Mouse (Mus musculus) large intestine, adult 2 months (tissue): ENCODE data around the gene Ifngr1. TPM values are rescaled to one million over a fixed set of nuclear protein-coding genes. Genes with fewer than 3 reads are reported as not detected.

Experiments
- DNase-seq: peaks from one replicate; pipeline ENCODE4 v3.0.0-alpha.2; 2012; ENCODE audit warnings: low read depth, low spot score
- WGBS: fragments of 180-500 bp; shearing (Covaris S2); methylation state at CpG from one replicate; pipeline ENCODE4 v1.1.7; 2018; 5-methylcytosine and 5-hydroxymethylcytosine counted together
- polyA plus RNA-seq: library from polyadenylated mRNA; depleted of rRNA; stranded (reverse); fragments of >200 nt; gene quantifications from 2 replicates; pipeline ENCODE4 v1.2.3, GENCODE M21; 2012; rRNA removed

Ifngr1 gene
- polyA plus RNA-seq: 65.3 and 72.6 TPM in 2 replicates

DNA sequence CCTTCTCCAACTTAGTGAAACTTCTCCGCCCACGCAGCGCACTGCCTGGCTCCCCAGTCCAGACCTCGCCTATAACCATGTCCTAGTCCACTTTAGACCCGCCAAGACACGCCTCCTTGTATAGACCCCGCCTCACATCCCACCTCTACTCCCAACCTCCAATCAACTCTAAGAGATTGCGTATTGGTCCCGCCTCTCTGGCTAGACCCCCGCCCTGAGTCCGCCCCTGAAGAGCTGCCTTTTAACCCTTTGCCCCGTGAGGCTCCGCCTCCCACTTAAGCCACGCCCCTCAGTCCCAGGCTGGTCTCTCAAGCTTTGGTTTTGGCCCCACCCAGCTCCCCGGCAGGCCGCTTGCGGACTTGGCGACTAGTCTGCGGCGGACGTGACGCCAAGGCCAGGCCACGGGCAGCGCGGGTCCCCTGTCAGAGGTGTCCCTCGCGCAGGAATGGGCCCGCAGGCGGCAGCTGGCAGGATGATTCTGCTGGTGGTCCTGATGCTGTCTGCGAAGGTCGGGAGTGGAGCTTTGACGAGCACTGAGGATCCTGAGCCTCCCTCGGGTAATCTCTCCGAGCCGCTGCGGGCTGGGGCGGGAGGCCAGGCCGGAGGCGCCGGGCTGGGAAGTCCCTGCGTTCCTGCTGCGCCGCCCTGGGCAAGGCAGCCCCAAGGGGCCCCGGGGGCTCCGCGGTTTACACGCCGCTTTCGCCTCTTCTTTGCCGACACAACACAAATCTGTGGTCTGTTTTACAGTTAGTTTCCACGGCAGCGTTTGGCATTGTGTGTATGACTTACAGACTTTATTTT is at the start of gene Ifngr1:
Gene Ifngr1, plus strand, starts transcription at position 309 of the 801 bp plus-strand sequence.
- under 1% methylated on average over 52 of the region's 52 CpGs for WGBS
- DNase-seq: peak; percentile 99

DNA sequence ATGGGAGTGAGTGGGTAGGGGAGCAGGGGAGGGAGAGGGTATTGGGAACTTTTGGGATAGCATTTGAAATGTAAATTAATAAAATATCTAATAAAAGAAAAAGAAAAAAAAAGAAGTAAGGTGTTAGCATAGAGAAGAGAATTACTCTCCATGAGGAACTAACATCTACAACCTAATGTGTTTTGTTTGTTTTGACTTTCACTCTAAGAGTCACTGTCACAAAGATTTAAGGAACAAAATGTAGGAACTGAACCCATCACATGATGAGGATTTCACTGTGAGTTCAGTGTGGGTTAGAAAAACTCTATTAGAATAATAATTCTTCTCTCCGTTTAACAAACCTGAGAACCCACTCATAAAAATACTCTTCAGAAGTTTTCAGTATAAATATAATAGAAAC is 44.9 kb upstream of the Ifngr1 start:
- DNase-seq: no peak
- 94% methylated on average over 1 of the region's 1 CpGs for WGBS

DNA sequence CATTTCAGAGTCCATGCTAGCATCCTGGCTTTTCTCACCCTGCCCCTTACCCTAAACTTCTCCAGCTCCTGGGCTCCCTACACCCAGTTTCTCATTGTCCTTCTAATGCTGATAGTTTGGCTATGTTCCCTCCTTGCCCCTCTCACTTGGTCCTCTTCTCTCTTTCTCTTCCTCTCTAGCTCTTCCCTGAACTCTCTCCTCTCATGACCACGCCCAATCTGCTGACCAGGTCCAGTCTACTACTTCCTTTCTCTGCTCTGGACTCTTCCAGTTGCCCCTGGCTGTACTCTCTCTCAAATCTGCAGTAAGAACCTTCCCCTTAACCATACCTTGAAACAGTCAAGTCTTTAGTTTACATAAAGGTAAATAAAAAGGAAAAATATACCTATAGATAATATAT is 43.7 kb upstream of the Ifngr1 start:
- no peak for DNase-seq
- 84% methylated on average over 1 of the region's 1 CpGs for WGBS

- DNase-seq: no peak
- 60% methylated on average over 2 of the region's 2 CpGs for WGBS
Observed at GRCm38 (mm10) chr10:19548491-19548890, 43.3 kb upstream of the Ifngr1 start.

DNA sequence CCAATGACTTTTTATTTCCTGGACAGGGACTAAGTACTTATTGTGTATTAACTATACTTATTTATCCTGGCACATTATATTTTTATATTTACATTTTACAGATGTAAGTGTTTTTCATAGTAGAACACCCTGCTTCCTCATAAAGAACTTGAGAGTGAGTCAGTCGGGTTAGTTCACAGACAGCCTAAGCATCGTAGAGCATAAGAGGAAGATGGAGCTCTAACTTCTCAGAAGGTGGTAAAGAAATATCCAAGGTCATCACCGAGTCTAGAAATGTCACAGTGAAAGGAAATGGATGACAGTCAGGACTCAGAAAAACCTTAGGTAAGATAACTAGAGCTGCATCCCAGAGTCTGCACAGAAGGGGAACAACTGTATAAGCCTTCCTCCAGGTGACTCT is 40.2 kb upstream of the Ifngr1 start:
- DNase-seq: no peak
- 69% methylated on average over 3 of the region's 3 CpGs for WGBS

GRCm38 (mm10) chr10:19553857-19554256 is 37.9 kb upstream of the Ifngr1 start:
- 51% methylated on average over 2 of the region's 2 CpGs for WGBS
- no peak for DNase-seq

- WGBS: 93% methylated on average over 4 of the region's 4 CpGs
- no peak for DNase-seq
Observed at GRCm38 (mm10) chr10:19557696-19558095, 34.1 kb upstream of the Ifngr1 start.

DNA sequence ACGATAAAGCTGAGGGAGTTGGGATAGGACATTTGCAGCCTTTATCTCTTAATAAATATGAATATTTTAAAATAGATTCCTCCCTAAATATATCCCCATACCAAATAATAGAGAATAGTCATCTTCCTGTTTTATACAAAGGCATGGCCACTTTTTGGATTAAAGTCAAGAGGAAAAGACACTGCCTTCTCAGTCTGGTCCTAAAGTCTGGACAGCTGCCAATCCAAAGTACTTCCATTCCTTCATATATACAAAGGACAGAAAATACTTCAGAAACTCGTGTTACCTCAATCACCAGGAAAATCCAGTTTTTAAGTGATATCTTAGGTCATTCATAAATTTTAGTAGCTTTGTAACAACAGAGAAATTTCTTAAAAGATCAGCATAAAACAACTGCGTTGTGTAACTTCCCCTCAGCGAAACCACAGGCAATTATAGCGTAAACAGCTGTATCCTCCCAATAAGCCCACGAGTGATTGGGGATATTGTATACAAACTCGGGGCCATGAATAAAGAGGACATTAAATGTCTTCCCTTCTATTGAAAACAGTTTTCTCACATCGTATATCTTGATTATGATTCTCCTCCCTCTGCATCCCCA is 32.1 kb upstream of the Ifngr1 start:
- WGBS: 58% methylated on average over 8 of the region's 8 CpGs
- DNase-seq: no peak

DNA sequence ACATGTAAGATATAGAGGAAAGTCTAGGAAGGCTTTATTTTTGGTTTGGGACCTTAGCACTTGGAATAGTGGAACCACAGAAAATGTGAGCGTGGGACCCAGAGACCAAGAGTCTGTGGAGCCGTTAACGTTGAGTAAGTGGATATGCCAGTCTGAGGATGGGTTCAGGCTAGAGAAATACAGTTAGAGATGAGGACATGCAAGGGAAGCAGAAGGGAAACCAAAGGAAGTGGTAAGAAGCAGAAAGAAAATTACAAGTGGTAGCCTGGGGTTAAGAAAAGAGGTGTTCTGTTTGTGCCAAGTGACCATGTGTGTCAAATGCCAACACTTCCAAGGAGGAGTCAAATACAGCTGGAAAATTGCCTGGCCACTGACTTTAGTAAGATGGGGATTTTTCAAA is 29.2 kb upstream of the Ifngr1 start:
- 91% methylated on average over 3 of the region's 3 CpGs for WGBS
- DNase-seq: no peak

- 31% methylated on average over 1 of the region's 1 CpGs for WGBS
- no peak for DNase-seq
Observed at GRCm38 (mm10) chr10:19563443-19563861, 28.3 kb upstream of the Ifngr1 start.

GRCm38 (mm10) chr10:19567481-19567880 is 24.3 kb upstream of the Ifngr1 start:
- DNase-seq: no peak

DNA sequence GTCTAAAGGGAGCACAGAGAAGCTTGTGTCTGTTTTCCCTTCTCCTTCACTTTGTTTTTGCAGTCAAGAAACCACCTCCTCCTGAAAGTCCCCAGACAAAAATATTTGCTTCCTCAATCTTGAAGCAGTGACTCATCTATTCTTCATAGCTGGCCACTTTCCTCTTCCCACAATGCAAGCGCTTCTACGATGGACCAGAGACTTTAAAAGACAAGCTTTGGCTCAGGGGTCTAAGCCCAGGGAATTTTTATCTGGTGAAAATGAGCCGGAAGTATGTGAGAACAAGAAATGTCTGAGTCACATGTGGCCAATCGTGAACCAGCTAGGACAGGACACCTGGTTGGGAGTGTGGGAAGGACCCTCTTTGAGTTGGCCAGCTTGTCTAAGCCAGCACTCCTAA is 21.5 kb upstream of the Ifngr1 start:
- 39% methylated on average over 4 of the region's 4 CpGs for WGBS
- DNase-seq: no peak

More at GRCm38 (mm10) chr10:19567481-19567880, 24.3 kb upstream of the Ifngr1 start:
- WGBS: 97% methylated on average over 4 of the region's 4 CpGs

DNA sequence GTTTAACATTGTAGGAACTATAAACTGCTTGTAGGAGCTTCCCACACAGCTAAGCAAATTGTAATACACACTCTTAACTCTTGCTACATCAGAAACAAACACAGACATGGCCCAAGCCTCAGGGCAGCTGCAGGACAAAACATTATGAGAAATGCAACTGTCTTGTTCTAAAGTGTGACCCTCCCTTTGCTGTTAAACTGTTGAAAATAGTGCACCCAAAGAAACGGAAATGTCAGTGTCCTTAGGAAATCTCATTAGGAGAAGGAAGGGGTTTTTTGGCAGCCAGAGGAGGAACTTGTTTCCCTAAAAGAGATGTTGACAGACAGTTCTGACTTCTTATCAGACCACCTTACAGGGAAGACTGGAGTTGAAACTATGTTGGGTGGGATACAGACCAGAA is 21.0 kb upstream of the Ifngr1 start:
- 47% methylated on average over 1 of the region's 1 CpGs for WGBS
- no peak for DNase-seq

GRCm38 (mm10) chr10:19577571-19577970 is 14.2 kb upstream of the Ifngr1 start:
- 90% methylated on average over 3 of the region's 3 CpGs for WGBS

DNA sequence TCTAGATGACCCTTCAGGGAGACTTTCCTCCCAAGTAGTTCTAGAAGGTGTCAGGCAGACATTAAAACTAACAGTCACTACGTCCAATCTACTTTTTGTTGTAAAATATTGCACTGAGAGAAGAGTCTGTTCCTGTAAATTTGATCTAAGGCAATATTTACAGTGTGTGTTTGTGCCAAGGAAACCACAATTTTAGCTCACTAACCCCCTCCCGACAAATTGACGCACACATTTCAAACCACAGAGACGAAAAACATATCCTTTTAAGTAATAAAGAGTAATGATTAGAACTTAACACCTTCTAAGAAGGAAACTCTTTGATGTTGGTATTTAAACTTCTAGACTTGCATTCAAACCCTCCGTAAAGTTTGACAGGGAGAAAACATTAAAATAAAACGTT is 13.7 kb upstream of the Ifngr1 start:
- WGBS: 70% methylated on average over 6 of the region's 6 CpGs
- DNase-seq: no peak

More at GRCm38 (mm10) chr10:19577571-19577970, 14.2 kb upstream of the Ifngr1 start:
- no peak for DNase-seq

DNA sequence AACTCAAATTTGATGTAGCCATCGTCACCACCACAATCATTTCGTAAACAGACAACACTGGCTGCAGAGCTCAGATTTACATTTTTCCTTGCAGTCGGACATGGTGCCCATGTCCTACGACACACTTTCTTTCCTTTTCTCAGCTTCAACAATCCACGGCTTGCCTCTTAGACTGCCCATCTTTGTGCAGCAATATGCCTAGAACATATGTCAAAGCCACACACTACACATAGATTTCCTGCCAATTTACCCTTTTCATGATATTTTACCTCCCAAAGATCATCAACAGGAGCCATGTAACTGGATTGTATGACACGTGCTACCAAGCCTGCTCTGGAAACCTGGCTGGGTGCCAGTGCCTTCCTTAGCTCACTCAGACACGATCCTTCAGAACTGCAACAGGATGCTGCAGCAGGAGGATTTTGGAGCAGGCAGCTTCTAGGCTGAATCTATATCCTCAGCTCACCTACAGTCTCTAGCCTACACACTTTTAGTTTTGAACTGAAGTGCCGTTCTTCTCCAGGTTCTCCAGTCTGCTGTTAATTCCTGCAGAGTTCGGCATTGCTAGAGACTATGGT is 13.3 kb upstream of the Ifngr1 start:
- 63% methylated on average over 9 of the region's 9 CpGs for WGBS
- no peak for DNase-seq

- 54% methylated on average over 3 of the region's 3 CpGs for WGBS
Observed at GRCm38 (mm10) chr10:19580660-19581059, 11.1 kb upstream of the Ifngr1 start.

DNA sequence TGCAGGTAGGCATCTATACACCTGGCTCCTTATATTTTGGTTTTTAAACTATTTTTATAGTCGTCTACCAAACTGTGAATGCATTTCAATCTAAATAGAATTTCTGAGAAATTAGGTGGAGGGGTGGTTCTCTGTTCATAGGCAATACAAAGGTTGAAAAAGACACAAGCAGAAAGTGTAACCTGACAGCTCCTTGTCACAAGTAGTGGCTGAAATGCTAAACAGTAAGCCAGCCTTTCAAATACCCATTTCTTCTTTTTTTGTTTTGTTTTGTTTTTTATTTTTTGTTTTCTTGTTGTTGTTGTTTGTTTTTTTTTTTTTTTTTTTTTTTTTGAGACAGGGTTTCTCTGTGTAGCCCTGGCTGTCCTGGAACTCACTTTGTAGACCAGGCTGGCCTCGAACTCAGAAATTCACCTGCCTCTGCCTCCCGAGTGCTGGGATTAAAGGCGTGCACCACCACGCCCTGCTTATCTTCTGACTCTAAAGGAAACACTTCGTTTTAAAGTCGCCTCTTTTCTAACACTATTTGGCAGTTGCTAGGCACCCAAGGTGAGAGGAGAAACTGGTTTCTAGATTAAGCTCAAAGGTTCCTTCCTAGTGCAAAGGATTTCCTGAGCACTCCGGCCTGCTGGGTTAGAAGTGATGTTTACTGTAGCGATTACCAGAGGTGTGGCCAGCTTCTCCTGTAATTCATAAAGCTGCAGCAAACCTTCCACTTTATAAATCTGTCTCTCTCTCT is 9.7 kb upstream of the Ifngr1 start:
- WGBS: 23% methylated on average over 9 of the region's 9 CpGs
- peak; percentile 83 for DNase-seq

More at GRCm38 (mm10) chr10:19580660-19581059, 11.1 kb upstream of the Ifngr1 start:
- no peak for DNase-seq

GRCm38 (mm10) chr10:19582806-19583430 is 8.8 kb upstream of the Ifngr1 start:
- 36% methylated on average over 7 of the region's 7 CpGs for WGBS
- DNase-seq: no peak

GRCm38 (mm10) chr10:19584064-19584463 is 7.7 kb upstream of the Ifngr1 start:
- WGBS: 83% methylated on average over 2 of the region's 2 CpGs
- DNase-seq: no peak
